In the genomic region with DNA sequence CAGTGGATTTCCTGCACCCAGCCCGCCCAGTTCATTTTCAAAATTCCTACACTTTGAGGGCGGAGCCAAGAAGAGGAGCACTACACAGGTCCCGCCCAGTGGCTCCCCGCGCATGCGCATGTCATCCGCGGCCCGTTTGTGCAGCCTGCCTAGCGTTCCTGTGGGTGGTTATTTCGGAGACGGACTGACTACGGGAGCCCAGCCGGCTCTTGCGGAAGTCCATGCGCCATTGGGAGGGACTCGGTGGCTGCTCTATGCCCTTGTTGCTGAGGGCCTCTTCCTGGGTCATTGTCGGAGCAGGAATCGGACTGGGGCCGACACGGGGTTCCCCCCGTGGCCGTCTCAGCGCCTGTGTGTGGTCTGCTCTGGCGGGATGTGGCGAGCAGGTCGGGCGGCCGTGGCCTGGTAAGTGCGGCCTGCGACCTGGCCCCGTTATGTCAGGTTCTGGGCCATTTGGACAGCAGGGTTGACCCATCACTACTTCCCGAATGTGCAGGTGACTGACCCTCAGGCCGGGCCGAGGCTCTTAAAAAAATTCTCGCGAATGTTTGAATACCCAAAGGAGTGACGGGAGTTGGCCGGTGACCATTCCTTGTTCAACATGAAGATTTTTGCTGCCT, we compare ENCODE assay signal across 8 mouse cellular contexts. TPM values are rescaled to one million over a fixed set of nuclear protein-coding genes. Genes with fewer than 3 reads are reported as not detected.
A peak's percentile ranks its signal among the peaks of the same experiment; 100 is the strongest.
DNase-seq lines count a peak whose midpoint lies in the region; ATAC-seq and TF ChIP-seq lines count a peak whose summit lies in the region.

A gene (plus strand): TSS at position 168 of the 620 bp plus-strand sequence.

- CTCF ChIA-PET in Patski (lab: Charles Lee), result no interaction called here

- no peaks in the 10 kb centered on the region for H3K36me3 ChIP-seq in hindbrain, embryonic 13.5 days

- DNase-seq in Patski (ENCODE audit: low read depth, low spot score), result peak; percentile 80
- DNase-seq in cerebellum, postnatal 14 days, result peak; percentile 99 to 100
- peak; percentile 96 to 98 for DNase-seq in frontal cortex, postnatal 14 days (ENCODE audit: low spot score in 2 of 2)
- peak; percentile 95 to 100 for DNase-seq in layer of hippocampus, postnatal 25 days (ENCODE audit: extremely low spot score in 1 of 2, low spot score in 1 of 2)
- DNase-seq in lung, postnatal 25 days (ENCODE audit: low spot score), result peak; percentile 95
- DNase-seq in retina, embryonic 14.5 days (ENCODE audit: low spot score), result peak; percentile 98
- peak; percentile 95 for DNase-seq in thymus, postnatal 4 days

- ATAC-seq in Patski, result peak; percentile 96
- ATAC-seq in hindbrain, embryonic 13.5 days (ENCODE audit: low FRiP score), result peak; percentile 98

- H3K27ac ChIP-seq in hindbrain, embryonic 13.5 days, result no peak within 1 kb of the TSS

- H3K4me1 ChIP-seq in hindbrain, embryonic 13.5 days (replicated peaks), result peaks cover 13% of the 10 kb centered on the region

- peak within 1 kb of the TSS; percentile 88 for H3K4me2 ChIP-seq in hindbrain, embryonic 13.5 days

- POLR2A ChIA-PET in Patski (lab: Charles Lee), result no interaction called here

- H3K9me3 ChIP-seq in hindbrain, embryonic 13.5 days, result no peaks in the 10 kb centered on the region

- TF ChIP-seq CTCF in Patski (IDR thresholded peaks at IDR 0.05), result no peak

- in situ Hi-C loops in Patski (cut with MboI; ENCODE audit: low pct_unique_long_range_greater_than_20kb), result no loop called here

- peak within 1 kb of the TSS; percentile 94 for H3K9ac ChIP-seq in hindbrain, embryonic 13.5 days

- WGBS in hindbrain, embryonic 13.5 days, result 1% methylated on average over 39 of the region's 39 CpGs

- peaks cover 9% of the 10 kb centered on the region for H3K27me3 ChIP-seq in Patski
- H3K27me3 ChIP-seq in hindbrain, embryonic 13.5 days, result no peaks in the 10 kb centered on the region

- H3K4me3 ChIP-seq in hindbrain, embryonic 13.5 days, result peak within 1 kb of the TSS; percentile 96

RNA-seq across cellular contexts. Expression of the gene that starts here (rescaled TPM):
- polyA plus RNA-seq in Patski (2021), result 56.8 TPM
- polyA plus RNA-seq in hindbrain, embryonic 13.5 days (2015; fragmentation: Nextera tagmentation; extraction: Ambion mirVana), result 42.4 and 43.1 TPM in 2 replicates
- 100 to 1,000 TPM; 102 to 107 TPM for total RNA-seq in layer of hippocampus, postnatal 25 days (2021)
